Mouse (Mus musculus): ENCODE measurements around the gene Prdx6b.

DNA sequence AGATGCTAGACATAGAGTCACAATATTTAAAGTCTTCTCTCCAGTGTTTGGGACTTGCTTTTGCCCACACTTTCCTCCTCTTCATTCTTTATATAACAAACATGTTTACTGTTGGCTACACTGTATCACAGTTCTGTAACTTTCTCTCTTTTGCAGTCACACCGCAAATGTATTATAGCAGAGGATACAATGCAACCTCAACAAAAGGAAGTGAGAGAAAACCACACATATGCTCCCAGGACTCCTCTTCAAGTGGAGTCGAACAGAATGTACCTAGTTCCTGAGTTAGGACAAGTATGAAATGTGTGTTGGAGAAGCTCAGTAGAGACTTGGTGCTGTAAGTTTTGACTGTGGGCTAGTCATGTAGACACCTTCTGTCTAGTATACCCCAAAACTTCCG, 19.2 kb upstream of the Prdx6b start:
- no peak for TF ChIP-seq POLR2A (IDR thresholded peaks at IDR 0.05; ENCODE audit: extremely low read depth, insufficient read depth, low read length)
- no peak for TF ChIP-seq CTCF (IDR thresholded peaks at IDR 0.05; ENCODE audit: extremely low read depth, insufficient read depth, low read length)

All from cortical plate, adult 2 months (tissue).